Mouse (Mus musculus) kidney, embryonic 16.5 days (tissue): ENCODE measurements around the gene Rfpl4. TPM values are rescaled to one million over a fixed set of nuclear protein-coding genes. Genes with fewer than 3 reads are reported as not detected.
A peak's percentile ranks its signal among the peaks of the same experiment; 100 is the strongest.
"Not testable (repeated sequence)": the region's sequence is repeated elsewhere in the genome, so short reads cannot be mapped to it uniquely, and the experiment has no call there.

Experiments used
- ATAC-seq: fragments of 200-750 bp; cut with Nextera tagmentation; 2 replicates; pipeline ENCODE4 v1.8.0; 2017; ENCODE audit warnings: moderate TSS enrichment; ENCODE audit not compliant: low FRiP score, low TSS enrichment
- H3K27ac ChIP-seq: fragments of 300-500 bp; sonication (generic); 2 replicates; pipeline ENCODE4 v1.5.1; 2014; ENCODE audit warnings: low read length
- H3K27me3 ChIP-seq: fragments of 300-500 bp; sonication (generic); 2 replicates; pipeline ENCODE4 v1.6.1; 2014; ENCODE audit warnings: low read length, control low read depth, mixed read lengths; ENCODE audit not compliant: insufficient read depth
- H3K36me3 ChIP-seq: fragments of 300-500 bp; sonication (generic); 2 replicates; pipeline ENCODE4 v1.6.1; 2014; ENCODE audit warnings: low read length, control low read depth, mixed read lengths; ENCODE audit not compliant: insufficient read depth
- H3K4me1 ChIP-seq: fragments of 300-500 bp; sonication (generic); 2 replicates; pipeline ENCODE4 v1.6.1; 2014; ENCODE audit warnings: low read length, control low read depth, mixed read lengths; ENCODE audit not compliant: insufficient read depth
- H3K4me2 ChIP-seq: fragments of 300-500 bp; sonication (generic); replicated peaks from 2 replicates; pipeline ENCODE4 v1.6.1; 2014; ENCODE audit warnings: low read depth, low read length
- H3K4me3 ChIP-seq: fragments of 300-500 bp; sonication (generic); 2 replicates; pipeline ENCODE4 v1.5.1; 2014; ENCODE audit warnings: mild to moderate bottlenecking, low read length
- H3K9ac ChIP-seq: fragments of 300-500 bp; sonication (generic); replicated peaks from 2 replicates; pipeline ENCODE4 v1.6.1; 2014; ENCODE audit warnings: low read length
- H3K9me3 ChIP-seq: fragments of 300-500 bp; sonication (generic); 2 replicates; pipeline ENCODE4 v1.6.1; 2016; ENCODE audit warnings: low read length, control low read depth
- WGBS: fragments of 180-500 bp; shearing (Covaris S2); extraction: QIAGEN DNeasy Blood & Tissue Kit; methylation state at CpG from one replicate; pipeline ENCODE4 v1.1.7; 2014; 5-methylcytosine and 5-hydroxymethylcytosine counted together
- polyA plus RNA-seq: library from polyadenylated mRNA; unstranded; fragments of >200 nt; fragmentation: Nextera tagmentation; extraction: Ambion mirVana; gene quantifications from 2 replicates; pipeline ENCODE4 v1.2.1, GENCODE M21; 2015

Gene Rfpl4
- not detected in 2 replicates for polyA plus RNA-seq

DNA sequence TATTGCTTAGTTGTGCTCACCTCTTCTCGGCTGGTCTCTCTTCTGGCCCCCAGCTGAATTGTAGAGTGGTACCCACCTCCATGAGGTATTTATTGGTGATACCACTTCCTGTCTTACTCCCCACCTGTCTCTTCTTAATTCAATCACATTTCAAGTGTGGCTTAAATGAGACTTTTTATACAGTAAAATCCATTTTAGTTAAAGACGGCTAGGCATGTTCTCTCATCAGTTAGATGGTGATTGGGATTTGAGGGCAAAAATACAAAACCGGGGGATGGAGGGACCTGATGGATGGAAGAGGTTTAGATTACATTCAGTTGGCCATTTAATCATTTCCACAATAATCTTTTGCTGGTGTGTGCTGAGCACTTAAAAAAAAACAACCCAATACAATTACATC lies at the start of gene Rfpl4:
Gene Rfpl4 (minus strand): TSS at position 101 of the 400 bp plus-strand sequence.
- WGBS, result 80% methylated on average over 3 of the region's 3 CpGs
- ATAC-seq, result no peak
- H3K27me3 ChIP-seq, result no peaks in the 10 kb centered on the region
- no peak within 1 kb of the TSS for H3K4me2 ChIP-seq
- H3K9me3 ChIP-seq, result no peaks in the 10 kb centered on the region
- H3K9ac ChIP-seq, result no peak within 1 kb of the TSS
- no peak within 1 kb of the TSS for H3K27ac ChIP-seq
- H3K4me3 ChIP-seq, result no peak within 1 kb of the TSS
- H3K4me1 ChIP-seq, result no peaks in the 10 kb centered on the region
- H3K36me3 ChIP-seq, result no peaks in the 10 kb centered on the region

DNA sequence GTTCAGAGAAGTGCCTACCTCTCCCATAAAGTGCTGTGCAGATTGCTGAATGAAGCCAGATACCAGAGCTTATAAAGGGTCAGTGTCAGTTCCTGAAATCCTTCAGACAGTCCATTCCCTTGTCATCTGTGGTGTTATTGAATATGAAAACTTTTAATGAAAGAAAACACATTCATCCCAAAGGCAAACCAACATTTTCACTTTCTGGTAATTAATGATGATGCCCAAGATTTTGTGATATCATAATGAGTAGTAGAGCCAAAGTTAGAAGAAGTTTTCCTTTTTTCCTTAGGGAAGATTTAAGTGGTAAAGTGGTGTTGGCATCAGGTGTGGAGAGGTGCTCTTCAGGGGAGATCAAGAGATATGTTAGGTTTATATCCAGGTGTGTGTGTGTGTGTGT lies 32.8 kb upstream of the Rfpl4 start, which contains the start of gene Vmn1r55:
Gene Vmn1r55 (minus strand): TSS at position 101 of the 400 bp plus-strand sequence.
- not testable (repeated sequence) for H3K36me3 ChIP-seq, H3K4me1 ChIP-seq, H3K27me3 ChIP-seq, ATAC-seq, H3K4me3 ChIP-seq, H3K9ac ChIP-seq, H3K4me2 ChIP-seq, H3K9me3 ChIP-seq, H3K27ac ChIP-seq

DNA sequence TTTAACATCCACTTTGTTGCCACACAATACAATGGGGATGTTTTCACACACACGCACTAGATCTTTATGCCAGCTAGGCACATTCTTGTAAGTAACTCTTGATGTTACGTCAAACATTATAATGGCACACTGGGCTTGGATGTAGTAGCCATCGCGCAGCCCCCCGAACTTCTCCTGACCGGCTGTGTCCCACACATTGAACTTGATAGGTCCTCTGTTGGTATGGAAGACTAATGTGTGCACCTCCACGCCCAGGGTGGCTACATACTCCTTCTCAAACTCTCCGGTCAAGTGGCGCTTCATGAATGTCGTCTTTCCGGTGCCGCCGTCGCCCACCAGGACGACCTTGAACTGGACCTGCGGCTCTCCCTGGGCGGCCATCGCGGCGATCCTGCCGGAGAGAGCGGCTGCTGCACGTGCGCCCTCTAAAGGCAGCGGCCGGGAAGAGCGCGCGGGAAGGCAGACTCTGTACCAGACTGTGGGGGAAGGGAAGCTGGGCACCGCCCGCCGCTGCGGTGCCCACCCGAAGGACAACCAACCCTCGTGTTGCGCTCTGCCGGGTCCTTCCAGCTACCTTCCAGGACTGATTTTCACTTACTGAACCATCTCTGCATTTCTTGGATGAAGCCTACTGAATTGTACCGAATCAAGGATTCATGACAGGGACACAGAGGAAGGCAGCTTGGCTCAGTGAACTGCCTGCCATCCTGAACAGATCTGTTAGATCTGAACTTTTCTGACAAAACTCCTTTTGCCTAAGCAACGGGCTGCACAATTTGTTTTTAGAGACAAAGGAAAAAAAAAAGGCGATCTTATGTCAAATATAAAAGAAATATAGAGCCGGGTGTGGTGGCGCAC lies 9.0 kb upstream of the Rfpl4 start, which contains the start of gene Rasl2-9:
Gene Rasl2-9 (minus strand): TSS at position 402 of the 858 bp plus-strand sequence.
- no peaks in the 10 kb centered on the region for H3K9me3 ChIP-seq
- H3K4me1 ChIP-seq, result peaks cover 4% of the 10 kb centered on the region; the same call in 1 of the 2 replicates
- 19% methylated on average over 42 of the region's 42 CpGs for WGBS
- peak within 1 kb of the TSS; percentile 69 for H3K4me2 ChIP-seq
- peak within 1 kb of the TSS; percentile 46 for H3K4me3 ChIP-seq
- no peak within 1 kb of the TSS for H3K27ac ChIP-seq
- peak; percentile 91 for ATAC-seq
- H3K27me3 ChIP-seq, result no peaks in the 10 kb centered on the region; the same call in 1 of the 2 replicates
- peak within 1 kb of the TSS; percentile 64 for H3K9ac ChIP-seq
- no peaks in the 10 kb centered on the region for H3K36me3 ChIP-seq

DNA sequence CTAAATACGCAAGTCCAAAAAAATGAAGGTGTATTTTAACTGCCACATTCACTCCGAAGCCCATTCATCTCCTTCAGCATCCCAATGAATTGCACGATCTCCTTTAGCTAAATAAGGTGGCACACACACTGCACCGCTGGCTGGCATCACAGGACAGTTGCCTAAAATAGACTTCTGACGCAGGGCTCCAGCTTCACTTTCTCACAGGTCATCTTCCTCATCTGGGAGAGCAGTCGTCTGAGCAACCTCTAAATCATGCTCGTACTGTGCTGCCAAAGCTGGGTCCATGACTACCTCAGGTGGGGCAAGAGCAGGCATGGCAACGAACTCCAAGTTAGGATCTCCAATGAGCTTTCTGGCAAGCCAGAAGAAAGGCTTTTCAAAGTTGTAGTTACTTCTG lies 8.3 kb upstream of the Rfpl4 start:
- no peak overlapping the region for H3K27ac ChIP-seq
- H3K27me3 ChIP-seq, result no peaks in the 10 kb centered on the region; the same call in 1 of the 2 replicates
- WGBS, result 87% methylated on average over 8 of the region's 8 CpGs
- no peaks in the 10 kb centered on the region for H3K9me3 ChIP-seq
- H3K36me3 ChIP-seq, result no peaks in the 10 kb centered on the region
- H3K9ac ChIP-seq, result no peak overlapping the region
- no peak overlapping the region for H3K4me3 ChIP-seq
- peaks cover 4% of the 10 kb centered on the region; the same call in 1 of the 2 replicates for H3K4me1 ChIP-seq
- ATAC-seq, result no peak
- no peak overlapping the region for H3K4me2 ChIP-seq

DNA sequence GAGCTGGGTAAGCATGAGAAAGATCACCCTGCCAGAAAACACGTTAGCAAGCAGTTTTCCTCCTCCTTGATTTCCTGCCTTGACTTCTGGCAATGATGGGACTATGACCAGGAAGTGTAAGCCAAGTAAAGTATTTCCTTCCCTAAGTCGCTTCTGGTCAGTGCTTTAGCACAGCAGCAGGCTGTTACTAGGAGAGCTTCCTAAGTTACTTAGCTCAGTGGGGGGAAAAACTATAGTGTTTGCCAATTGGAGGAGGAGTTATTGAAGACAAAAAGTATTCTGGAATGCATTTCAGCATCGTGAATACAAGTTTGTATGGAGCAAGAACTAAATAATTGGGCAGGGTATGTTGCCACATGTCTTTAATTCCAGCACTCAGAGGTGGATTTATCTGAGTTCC lies 4.0 kb downstream of the Rfpl4 start:
- no peaks in the 10 kb centered on the region for H3K4me1 ChIP-seq
- no peak overlapping the region for H3K4me2 ChIP-seq
- ATAC-seq, result no peak
- no peaks in the 10 kb centered on the region for H3K36me3 ChIP-seq
- 36% methylated on average over 3 of the region's 3 CpGs for WGBS
- 0 out of 2 replicates have a peak, but pooled peaks cover 4% of the 10 kb centered on the region for H3K9me3 ChIP-seq
- no peak overlapping the region for H3K4me3 ChIP-seq
- no peak overlapping the region for H3K27ac ChIP-seq
- H3K27me3 ChIP-seq, result no peaks in the 10 kb centered on the region
- no peak overlapping the region for H3K9ac ChIP-seq

DNA sequence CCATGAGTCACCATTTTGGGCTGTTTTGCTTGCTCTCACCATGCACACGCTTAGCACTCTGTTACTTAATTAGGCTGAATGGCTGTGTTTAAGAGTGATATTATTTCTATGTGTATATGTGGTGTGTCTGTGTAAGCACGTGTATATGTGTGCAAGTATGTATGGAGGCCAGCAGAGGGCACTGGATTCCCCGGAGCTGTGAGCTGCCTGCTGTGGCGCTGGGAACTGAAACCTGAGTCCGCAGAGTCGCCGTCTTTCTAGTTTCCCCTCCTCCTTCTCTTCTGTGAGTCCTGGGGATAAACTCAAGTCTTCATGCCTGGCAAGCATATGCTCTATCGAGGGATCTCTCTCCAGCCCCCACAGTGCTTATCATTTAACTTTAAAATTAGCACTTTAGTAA lies 7.4 kb downstream of the Rfpl4 start:
- no peaks in the 10 kb centered on the region for H3K36me3 ChIP-seq
- H3K9me3 ChIP-seq, result 0 out of 2 replicates have a peak, but pooled peaks cover 4% of the 10 kb centered on the region
- no peak for ATAC-seq
- 81% methylated on average over 8 of the region's 8 CpGs for WGBS
- no peaks in the 10 kb centered on the region for H3K27me3 ChIP-seq
- H3K27ac ChIP-seq, result no peak overlapping the region
- H3K9ac ChIP-seq, result no peak overlapping the region
- no peak overlapping the region for H3K4me2 ChIP-seq
- no peaks in the 10 kb centered on the region for H3K4me1 ChIP-seq
- H3K4me3 ChIP-seq, result no peak overlapping the region

DNA sequence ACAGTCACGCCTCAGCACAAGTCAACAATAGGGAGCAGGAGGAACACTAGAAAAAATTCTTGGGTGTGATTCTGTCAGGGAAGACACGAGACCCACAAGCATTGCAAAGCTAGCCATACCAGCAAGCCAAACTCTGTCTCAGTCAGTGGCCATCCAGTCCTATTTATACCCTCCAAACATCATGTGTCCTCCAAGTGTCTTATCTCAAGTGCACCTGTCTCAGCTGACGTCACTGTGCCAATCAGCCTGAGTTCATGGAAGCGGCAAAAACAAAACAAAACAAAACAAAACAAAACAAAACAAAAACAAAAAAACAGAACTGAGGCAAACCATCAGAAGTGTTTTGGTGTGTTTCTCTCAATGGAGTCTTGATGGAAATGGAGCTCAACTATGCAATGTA lies 8.5 kb downstream of the Rfpl4 start:
- Histone ChIP-seq H3K36me3 (no peaks in the 10 kb centered on the region), H3K4me2 (no peak overlapping the region), H3K4me1 (no peaks in the 10 kb centered on the region), H3K9me3 (0 out of 2 replicates have a peak, but pooled peaks cover 4% of the 10 kb centered on the region), H3K9ac (no peak overlapping the region), H3K27ac (no peak overlapping the region), H3K4me3 (no peak overlapping the region), H3K27me3 (no peaks in the 10 kb centered on the region)
- ATAC-seq, result no peak
- WGBS, result 81% methylated on average over 4 of the region's 4 CpGs

DNA sequence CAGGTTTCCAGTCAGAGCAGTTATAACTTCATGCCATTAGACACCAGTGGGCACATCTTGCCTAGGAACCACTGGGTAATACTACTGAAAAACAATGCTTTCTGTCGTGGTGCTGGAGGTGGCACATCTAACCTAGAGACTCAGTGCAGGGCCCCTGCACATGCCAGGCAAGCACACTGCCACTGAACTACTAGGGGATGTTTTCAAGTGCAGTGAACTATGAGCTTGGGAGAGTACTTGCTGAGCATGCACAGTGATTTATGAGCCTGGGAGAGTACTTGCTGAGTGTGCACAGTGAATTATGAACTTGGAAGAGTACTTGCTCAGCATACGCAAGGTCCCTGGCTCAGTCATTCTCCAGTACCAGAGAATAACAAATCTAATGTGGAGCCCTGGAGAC lies 14.2 kb downstream of the Rfpl4 start:
- WGBS, result 84% methylated on average over 2 of the region's 2 CpGs
- Histone ChIP-seq H3K9me3 (no peaks in the 10 kb centered on the region), H3K36me3 (peaks cover 16% of the 10 kb centered on the region), H3K4me3 (no peak overlapping the region), H3K4me2 (no peak overlapping the region), H3K9ac (no peak overlapping the region), H3K27ac (no peak overlapping the region), H3K4me1 (no peaks in the 10 kb centered on the region), H3K27me3 (no peaks in the 10 kb centered on the region)
- no peak for ATAC-seq

DNA sequence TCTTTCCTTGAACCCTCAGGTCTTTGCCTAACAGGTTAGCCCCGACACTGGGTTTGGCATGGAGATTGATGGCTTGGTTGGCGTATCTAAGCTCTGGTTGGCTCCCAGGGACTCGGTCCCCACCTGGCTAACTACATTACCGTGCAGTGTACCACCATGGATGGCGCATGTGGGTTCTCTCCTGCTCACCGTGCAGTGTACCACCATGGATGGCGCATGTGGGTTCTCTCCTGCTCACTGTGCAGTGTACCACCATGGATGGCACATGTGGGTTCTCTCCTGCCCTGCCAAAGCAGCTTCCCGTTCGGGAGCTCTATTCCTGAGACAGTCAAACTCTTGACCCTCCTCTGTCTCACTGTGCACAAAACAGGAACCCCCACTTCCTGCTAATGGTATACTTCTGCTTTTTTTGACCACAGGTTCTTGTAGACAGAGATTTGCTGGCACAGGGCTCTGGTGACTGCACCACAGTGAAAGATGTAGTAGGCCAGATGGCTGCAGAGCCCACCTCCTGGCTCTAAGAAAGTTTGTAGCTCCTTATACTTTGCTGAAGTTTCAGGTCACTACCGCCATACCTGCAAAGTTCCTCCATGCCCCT lies 15.6 kb downstream of the Rfpl4 start:
- H3K36me3 ChIP-seq, result peaks cover 29% of the 10 kb centered on the region
- 81% methylated on average over 10 of the region's 10 CpGs for WGBS
- H3K4me3 ChIP-seq, result no peak overlapping the region
- no peak overlapping the region for H3K4me2 ChIP-seq
- H3K9ac ChIP-seq, result no peak overlapping the region
- no peaks in the 10 kb centered on the region for H3K9me3 ChIP-seq
- no peak overlapping the region for H3K27ac ChIP-seq
- no peaks in the 10 kb centered on the region for H3K27me3 ChIP-seq
- no peaks in the 10 kb centered on the region for H3K4me1 ChIP-seq
- peak; percentile 62; the same call in 1 of the 2 replicates for ATAC-seq

DNA sequence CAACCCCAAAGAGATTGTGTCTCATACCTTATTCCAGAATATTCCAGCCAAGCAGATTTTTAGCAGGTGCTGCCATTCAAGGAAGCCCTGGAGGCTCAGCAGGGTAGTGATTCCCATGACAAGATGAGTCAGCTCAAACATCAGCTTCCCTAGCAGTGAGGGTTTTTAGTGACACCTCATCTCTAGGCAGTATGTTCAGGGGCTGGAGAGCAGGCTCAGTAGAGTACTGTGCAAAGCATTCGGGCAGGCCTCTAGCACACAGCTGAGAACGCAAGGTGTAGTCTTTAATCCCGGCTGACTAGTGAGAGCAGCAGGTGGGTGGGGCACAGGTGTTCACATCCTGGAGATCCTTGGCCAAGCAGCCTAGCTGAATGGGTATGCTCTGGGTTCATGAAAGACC lies 17.0 kb downstream of the Rfpl4 start:
- Histone ChIP-seq H3K4me1 (no peaks in the 10 kb centered on the region), H3K27ac (no peak overlapping the region), H3K9ac (no peak overlapping the region), H3K9me3 (no peaks in the 10 kb centered on the region), H3K4me3 (no peak overlapping the region), H3K4me2 (no peak overlapping the region), H3K36me3 (peaks cover 43% of the 10 kb centered on the region), H3K27me3 (no peaks in the 10 kb centered on the region)
- ATAC-seq, result no peak
- 77% methylated on average over 3 of the region's 3 CpGs for WGBS
